Mouse (Mus musculus): ENCODE data around the gene Jak2. TPM values are rescaled to one million over a fixed set of nuclear protein-coding genes. Genes with fewer than 3 reads are reported as not detected.

Gene Jak2
- total and polyA plus RNA-seq, 3 experiments, result 9.4 to 150 (median 132) TPM

DNA sequence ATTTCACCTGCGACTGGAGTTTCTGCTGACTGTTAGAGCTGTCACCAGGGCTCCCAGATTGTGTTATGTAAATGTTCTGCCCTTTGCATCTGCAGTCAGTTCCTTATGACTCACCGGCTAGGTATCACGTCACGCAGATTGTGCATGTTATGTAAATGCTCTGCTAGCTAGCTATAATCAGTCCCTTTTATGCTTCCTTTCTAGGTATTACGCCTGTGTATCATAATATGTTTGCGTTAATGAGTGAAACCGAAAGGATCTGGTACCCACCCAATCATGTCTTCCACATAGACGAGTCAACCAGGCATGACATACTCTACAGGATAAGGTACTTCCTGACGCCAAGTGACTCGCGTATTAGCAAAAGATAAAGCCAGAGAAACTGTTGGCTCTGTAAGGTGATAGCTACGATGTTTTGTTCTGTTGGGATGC is 19.5 kb downstream of the Jak2 start:
- peaks cover 32% of the 10 kb centered on the region for H3K4me1 ChIP-seq (ENCODE audit: insufficient read depth, low read depth, low read length)
- H3K9me3 ChIP-seq (replicated peaks), result no peaks in the 10 kb centered on the region
- TF ChIP-seq POLR2AphosphoS5 (IDR thresholded peaks at IDR 0.05; ENCODE audit: insufficient replicate concordance, low read depth, low read length) (no peak), GATA1 (IDR thresholded peaks at IDR 0.05; ENCODE audit: borderline replicate concordance, low read length) (no peak), TAL1 (conservative IDR thresholded peaks at IDR 0.05; ENCODE audit: low read depth, low read length) (no peak), GATA2 (IDR thresholded peaks at IDR 0.05; ENCODE audit: borderline replicate concordance, low read depth, low read length) (no peak), CTCF (IDR thresholded peaks at IDR 0.05; ENCODE audit: low read depth, low read length) (no peak)
- H3K36me3 ChIP-seq (replicated peaks), result peaks cover 38% of the 10 kb centered on the region
- ATAC-seq (ENCODE audit: extremely low read depth, insufficient number of reproducible peaks, low FRiP score, poor library complexity, severe bottlenecking) (no peak), DNase-seq (ENCODE audit: low spot score) (no peak)
- H3K4me3 ChIP-seq (ENCODE audit: low read depth, low read length), result no peak overlapping the region
- H3K27me3 ChIP-seq (ENCODE audit: insufficient read depth, low read length), result no peaks in the 10 kb centered on the region

DNA sequence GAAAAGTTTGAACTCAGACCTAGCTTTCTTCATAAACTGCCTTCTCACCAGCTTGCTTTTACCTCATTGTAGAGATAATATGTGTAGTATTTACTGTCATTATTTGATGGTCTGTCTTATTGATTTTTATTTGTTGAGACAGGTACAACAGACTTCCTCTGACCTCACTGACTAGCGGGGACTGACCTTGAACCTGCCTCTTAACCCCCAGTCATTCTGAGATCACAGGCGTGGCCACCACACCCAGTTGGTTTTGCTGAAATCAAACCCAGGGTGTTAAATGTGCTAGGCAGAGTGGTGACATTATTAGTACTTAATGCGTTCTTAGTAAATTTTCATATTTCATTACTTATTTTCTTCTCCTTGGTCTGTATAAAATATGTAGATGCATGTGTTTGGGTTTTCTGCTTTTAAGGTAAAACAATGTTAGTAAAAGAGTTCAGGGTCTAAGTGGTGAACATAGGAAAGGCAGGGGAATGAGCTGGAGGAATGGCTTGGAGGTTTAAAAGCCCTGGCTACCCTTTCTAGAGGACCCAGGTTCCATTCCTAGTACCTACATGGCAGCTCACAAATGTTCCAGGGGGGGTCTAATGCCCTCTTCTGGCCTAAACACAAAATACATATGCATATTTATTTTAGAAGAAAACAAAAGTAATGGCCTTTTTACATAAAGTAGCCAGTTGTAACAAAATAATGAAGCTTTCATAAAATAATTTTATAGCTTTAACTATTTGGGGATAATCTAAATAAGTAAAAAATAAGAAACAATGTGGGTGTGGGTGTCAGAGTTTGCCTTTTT is 20.6 kb downstream of the Jak2 start:
- H3K27me3 ChIP-seq (ENCODE audit: insufficient read depth, low read length), result no peaks in the 10 kb centered on the region
- no peaks in the 10 kb centered on the region for H3K9me3 ChIP-seq (replicated peaks)
- no peak for DNase-seq (ENCODE audit: low spot score)
- ATAC-seq (ENCODE audit: extremely low read depth, insufficient number of reproducible peaks, low FRiP score, poor library complexity, severe bottlenecking), result no peak
- no peak overlapping the region for H3K4me3 ChIP-seq (ENCODE audit: low read depth, low read length)
- no peak for TF ChIP-seq POLR2AphosphoS5 (IDR thresholded peaks at IDR 0.05; ENCODE audit: insufficient replicate concordance, low read depth, low read length)
- no peak for TF ChIP-seq TAL1 (conservative IDR thresholded peaks at IDR 0.05; ENCODE audit: low read depth, low read length)
- TF ChIP-seq CTCF (IDR thresholded peaks at IDR 0.05; ENCODE audit: low read depth, low read length), result no peak
- TF ChIP-seq GATA2 (IDR thresholded peaks at IDR 0.05; ENCODE audit: borderline replicate concordance, low read depth, low read length), result no peak
- TF ChIP-seq GATA1 (IDR thresholded peaks at IDR 0.05; ENCODE audit: borderline replicate concordance, low read length), result no peak
- peaks cover 43% of the 10 kb centered on the region for H3K36me3 ChIP-seq (replicated peaks)
- peaks cover 29% of the 10 kb centered on the region for H3K4me1 ChIP-seq (ENCODE audit: insufficient read depth, low read depth, low read length)

DNA sequence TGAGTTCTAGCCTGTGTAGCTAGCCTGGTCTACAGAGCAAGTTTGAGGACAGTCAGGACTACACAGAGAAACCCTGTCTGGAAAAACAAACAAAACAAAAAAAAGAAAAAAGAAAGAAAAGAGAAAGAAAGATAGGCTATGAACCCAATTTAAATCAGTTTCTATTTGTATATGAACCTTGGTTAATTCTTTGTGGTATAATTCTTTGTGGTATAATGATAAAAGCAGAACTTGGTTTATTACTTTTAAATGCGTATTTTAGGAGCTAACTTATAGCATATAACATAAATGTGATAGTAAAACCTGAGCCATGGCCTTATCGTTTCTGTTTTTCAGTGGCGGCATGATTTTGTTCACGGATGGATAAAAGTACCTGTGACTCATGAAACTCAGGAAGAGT is 24.8 kb downstream of the Jak2 start:
- TF ChIP-seq TAL1 (conservative IDR thresholded peaks at IDR 0.05; ENCODE audit: low read depth, low read length), result no peak
- no peak for TF ChIP-seq GATA1 (IDR thresholded peaks at IDR 0.05; ENCODE audit: borderline replicate concordance, low read length)
- TF ChIP-seq CTCF (IDR thresholded peaks at IDR 0.05; ENCODE audit: low read depth, low read length), result no peak
- TF ChIP-seq GATA2 (IDR thresholded peaks at IDR 0.05; ENCODE audit: borderline replicate concordance, low read depth, low read length), result no peak
- no peak for TF ChIP-seq POLR2AphosphoS5 (IDR thresholded peaks at IDR 0.05; ENCODE audit: insufficient replicate concordance, low read depth, low read length)

GRCm38 (mm10) chr19:29278944-29279587 is 27.4 kb downstream of the Jak2 start:
- DNase-seq (ENCODE audit: low spot score) (no peak), ATAC-seq (ENCODE audit: extremely low read depth, insufficient number of reproducible peaks, low FRiP score, poor library complexity, severe bottlenecking) (no peak)
- no peaks in the 10 kb centered on the region for H3K9me3 ChIP-seq (replicated peaks)
- peaks cover 5% of the 10 kb centered on the region; the same call in 1 of the 2 replicates for H3K4me1 ChIP-seq (ENCODE audit: insufficient read depth, low read depth, low read length)
- TF ChIP-seq CTCF (IDR thresholded peaks at IDR 0.05; ENCODE audit: low read depth, low read length) (no peak), TAL1 (conservative IDR thresholded peaks at IDR 0.05; ENCODE audit: low read depth, low read length) (no peak), POLR2AphosphoS5 (IDR thresholded peaks at IDR 0.05; ENCODE audit: insufficient replicate concordance, low read depth, low read length) (no peak), GATA2 (IDR thresholded peaks at IDR 0.05; ENCODE audit: borderline replicate concordance, low read depth, low read length) (no peak), GATA1 (IDR thresholded peaks at IDR 0.05; ENCODE audit: borderline replicate concordance, low read length) (no peak)
- H3K27me3 ChIP-seq (ENCODE audit: insufficient read depth, low read length), result no peaks in the 10 kb centered on the region
- no peak overlapping the region for H3K4me3 ChIP-seq (ENCODE audit: low read depth, low read length)
- H3K36me3 ChIP-seq (replicated peaks), result peaks cover 64% of the 10 kb centered on the region

More for the DNA sequence above, 24.8 kb downstream of the Jak2 start:
- H3K4me3 ChIP-seq (ENCODE audit: low read depth, low read length), result no peak overlapping the region
- no peaks in the 10 kb centered on the region for H3K27me3 ChIP-seq (ENCODE audit: insufficient read depth, low read length)
- peaks cover 53% of the 10 kb centered on the region for H3K36me3 ChIP-seq (replicated peaks)
- H3K4me1 ChIP-seq (ENCODE audit: insufficient read depth, low read depth, low read length), result peaks cover 8% of the 10 kb centered on the region
- no peaks in the 10 kb centered on the region for H3K9me3 ChIP-seq (replicated peaks)
- DNase-seq (ENCODE audit: low spot score) (no peak), ATAC-seq (ENCODE audit: extremely low read depth, insufficient number of reproducible peaks, low FRiP score, poor library complexity, severe bottlenecking) (no peak)

DNA sequence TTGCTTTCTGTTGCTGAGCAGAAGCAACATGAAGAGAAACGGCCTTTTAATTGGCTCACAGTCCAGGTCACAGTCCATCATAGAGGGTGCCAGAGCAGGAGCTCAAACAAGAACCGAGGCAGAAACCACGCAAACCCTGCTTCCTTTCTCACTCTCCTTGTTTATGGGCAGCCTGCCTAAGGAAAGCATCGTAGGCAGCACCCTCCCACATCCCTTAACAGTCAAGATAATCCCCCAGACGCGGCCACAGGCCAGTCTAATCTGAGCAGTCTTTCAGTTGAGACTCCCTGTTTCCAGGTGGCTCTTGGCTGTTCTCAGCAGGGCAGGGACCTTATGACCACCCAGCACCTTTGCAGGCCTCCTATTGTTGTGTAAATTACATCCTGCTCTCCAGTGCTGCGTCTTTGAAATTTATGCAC is 33.8 kb downstream of the Jak2 start:
- Histone ChIP-seq H3K4me3 (ENCODE audit: low read depth, low read length) (no peak overlapping the region), H3K9me3 (replicated peaks) (no peaks in the 10 kb centered on the region), H3K27me3 (ENCODE audit: insufficient read depth, low read length) (no peaks in the 10 kb centered on the region), H3K36me3 (replicated peaks) (peaks cover 65% of the 10 kb centered on the region), H3K4me1 (ENCODE audit: insufficient read depth, low read depth, low read length) (no peaks in the 10 kb centered on the region)
- DNase-seq (ENCODE audit: low spot score) (no peak), ATAC-seq (ENCODE audit: extremely low read depth, insufficient number of reproducible peaks, low FRiP score, poor library complexity, severe bottlenecking) (no peak)
- TF ChIP-seq POLR2AphosphoS5 (IDR thresholded peaks at IDR 0.05; ENCODE audit: insufficient replicate concordance, low read depth, low read length) (no peak), CTCF (IDR thresholded peaks at IDR 0.05; ENCODE audit: low read depth, low read length) (no peak), GATA2 (IDR thresholded peaks at IDR 0.05; ENCODE audit: borderline replicate concordance, low read depth, low read length) (no peak), TAL1 (conservative IDR thresholded peaks at IDR 0.05; ENCODE audit: low read depth, low read length) (no peak), GATA1 (IDR thresholded peaks at IDR 0.05; ENCODE audit: borderline replicate concordance, low read length) (no peak)

GRCm38 (mm10) chr19:29287863-29288262 is 36.2 kb downstream of the Jak2 start:
- Histone ChIP-seq H3K9me3 (replicated peaks) (no peaks in the 10 kb centered on the region), H3K36me3 (replicated peaks) (peaks cover 74% of the 10 kb centered on the region)
- no peak for DNase-seq (ENCODE audit: low spot score)

More at GRCm38 (mm10) chr19:29287863-29288262, 36.2 kb downstream of the Jak2 start:
- Histone ChIP-seq H3K4me1 (ENCODE audit: insufficient read depth, low read depth, low read length) (no peaks in the 10 kb centered on the region), H3K4me3 (ENCODE audit: low read depth, low read length) (no peak overlapping the region), H3K27me3 (ENCODE audit: insufficient read depth, low read length) (no peaks in the 10 kb centered on the region)
- TF ChIP-seq GATA2 (IDR thresholded peaks at IDR 0.05; ENCODE audit: borderline replicate concordance, low read depth, low read length) (no peak), TAL1 (conservative IDR thresholded peaks at IDR 0.05; ENCODE audit: low read depth, low read length) (no peak), POLR2AphosphoS5 (IDR thresholded peaks at IDR 0.05; ENCODE audit: insufficient replicate concordance, low read depth, low read length) (no peak), GATA1 (IDR thresholded peaks at IDR 0.05; ENCODE audit: borderline replicate concordance, low read length) (no peak), CTCF (IDR thresholded peaks at IDR 0.05; ENCODE audit: low read depth, low read length) (no peak)
- ATAC-seq (ENCODE audit: extremely low read depth, insufficient number of reproducible peaks, low FRiP score, poor library complexity, severe bottlenecking), result no peak

All from G1E (cell line).